Mouse (Mus musculus) heart, adult 2 months (tissue): ENCODE results near the gene Tnk2. TPM values are rescaled to one million over a fixed set of nuclear protein-coding genes. Genes with fewer than 3 reads are reported as not detected.

Experiments used
- DNase-seq, 2 experiments: peaks; one replicate each; pipeline ENCODE4 v3.0.0; 2021
- H3K27ac ChIP-seq: fragments of 200-600 bp; 2 replicates; pipeline ENCODE4 v1.8.1; 2022
- H3K27me3 ChIP-seq: fragments of 200-500 bp; 2 replicates; pipeline ENCODE4 v1.6.1; 2012; ENCODE audit warnings: mild to moderate bottlenecking, low read length, inconsistent platforms, mixed read lengths; ENCODE audit not compliant: control insufficient read depth, insufficient read depth
- H3K36me3 ChIP-seq: fragments of 200-500 bp; 2 replicates; pipeline ENCODE4 v1.6.1; 2012; ENCODE audit warnings: low read length, inconsistent platforms; ENCODE audit not compliant: control insufficient read depth, insufficient read depth
- H3K4me1 ChIP-seq: fragments of 200-500 bp; 2 replicates; pipeline ENCODE4 v1.6.1; 2011; ENCODE audit warnings: low read length; ENCODE audit not compliant: control insufficient read depth, insufficient read depth
- H3K4me3 ChIP-seq: fragments of 200-600 bp; 2 replicates; pipeline ENCODE4 v1.8.1; 2022
- H3K79me2 ChIP-seq: fragments of 200-500 bp; replicated peaks from 2 replicates; pipeline ENCODE4 v1.6.1; 2012; ENCODE audit warnings: mild to moderate bottlenecking, inconsistent platforms, low read length, moderate library complexity, mixed read lengths; ENCODE audit not compliant: control insufficient read depth, insufficient read depth
- H3K9ac ChIP-seq: fragments of 200-500 bp; 2 replicates; pipeline ENCODE4 v1.6.1; 2012; ENCODE audit warnings: low read depth, mild to moderate bottlenecking, control low read depth, inconsistent platforms, low read length, mixed read lengths
- CTCF ChIP-seq: fragments of 200-600 bp; IDR thresholded peaks from 2 replicates; pipeline ENCODE4 v1.8.1; 2022; ENCODE audit warnings: antibody characterized with exemption, mild to moderate bottlenecking, moderate library complexity
- EP300 ChIP-seq: fragments of 200-500 bp; IDR thresholded peaks from 2 replicates; pipeline ENCODE4 v1.6.1; 2011; ENCODE audit warnings: low read depth, low read length, control low read depth; ENCODE audit not compliant: insufficient read depth
- POLR2A ChIP-seq: fragments of 200-500 bp; IDR thresholded peaks from 2 replicates; pipeline ENCODE4 v1.6.1; 2011; ENCODE audit warnings: mild to moderate bottlenecking, low read depth, low read length, control low read depth; ENCODE audit not compliant: insufficient read depth
- WGBS: fragments of 180-500 bp; shearing (Covaris S2); methylation state at CpG from one replicate; pipeline ENCODE4 v1.1.7; 2018; 5-methylcytosine and 5-hydroxymethylcytosine counted together
- intact Hi-C: fragments of 180-260 bp; cut with DNase I; formaldehyde crosslinking; loops from one replicate; pipeline ENCODE4 v1.15.1; 2025
- polyA plus RNA-seq: library from polyadenylated mRNA; depleted of rRNA; stranded (reverse); fragments of >200 nt; gene quantifications from 2 replicates; pipeline ENCODE4 v1.2.3, GENCODE M21; 2012
- total RNA-seq, 2 experiments: library from RNA; stranded (reverse); gene quantifications; 2 replicates each; pipeline ENCODE4 v1.2.3; 2021

Gene Tnk2
- total and polyA plus RNA-seq, 3 experiments, result 17.8 to 37.0 (median 19.6) TPM

GRCm38 (mm10) chr16:32703312-32703912 is 59.7 kb downstream of the Tnk2 start:
- 45% methylated on average over 9 of the region's 9 CpGs for WGBS
- H3K27ac ChIP-seq, result no peak overlapping the region

GRCm38 (mm10) chr16:32705606-32706005 is 61.9 kb downstream of the Tnk2 start:
- Histone ChIP-seq H3K27me3 (no peaks in the 10 kb centered on the region), H3K79me2 (no peaks in the 10 kb centered on the region), H3K4me3 (no peak overlapping the region), H3K9ac (no peak overlapping the region), H3K27ac (no peak overlapping the region), H3K4me1 (peaks cover 1% of the 10 kb centered on the region; the same call in 1 of the 2 replicates), H3K36me3 (no peaks in the 10 kb centered on the region)
- intact Hi-C loops, result no loop called here
- TF ChIP-seq POLR2A, result no peak
- TF ChIP-seq CTCF, result 0 out of 2 replicates have a peak, but pooled peaks have one; percentile 7
- DNase-seq, result no peak
- 100% methylated on average over 3 of the region's 3 CpGs for WGBS

More at GRCm38 (mm10) chr16:32703312-32703912, 59.7 kb downstream of the Tnk2 start:
- DNase-seq, result no peak
- Histone ChIP-seq H3K4me3 (no peak overlapping the region), H3K4me1 (no peaks in the 10 kb centered on the region), H3K79me2 (no peaks in the 10 kb centered on the region), H3K36me3 (no peaks in the 10 kb centered on the region), H3K9ac (no peak overlapping the region), H3K27me3 (no peaks in the 10 kb centered on the region)
- TF ChIP-seq POLR2A (no peak), EP300 (no peak), CTCF (no peak)
- intact Hi-C loops, result no loop called here

- DNase-seq, result no peak
- Histone ChIP-seq H3K79me2 (no peaks in the 10 kb centered on the region), H3K27ac (no peak overlapping the region), H3K9ac (no peak overlapping the region), H3K36me3 (no peaks in the 10 kb centered on the region), H3K4me1 (peaks cover 4% of the 10 kb centered on the region), H3K27me3 (no peaks in the 10 kb centered on the region), H3K4me3 (no peak overlapping the region)
- no peak for TF ChIP-seq EP300
- no peak for TF ChIP-seq POLR2A
- no peak for TF ChIP-seq CTCF
- WGBS, result 46% methylated on average over 17 of the region's 17 CpGs
- intact Hi-C loops, result no loop called here
These were observed 63.6 kb downstream of the Tnk2 start for GRCm38 (mm10) chr16:32707111-32707823.

GRCm38 (mm10) chr16:32707824-32708456 is 64.3 kb downstream of the Tnk2 start:
- H3K4me3 ChIP-seq, result no peak overlapping the region
- H3K4me1 ChIP-seq, result peaks cover 4% of the 10 kb centered on the region
- H3K79me2 ChIP-seq, result no peaks in the 10 kb centered on the region
- H3K9ac ChIP-seq, result no peak overlapping the region
- no peaks in the 10 kb centered on the region for H3K36me3 ChIP-seq
- 75% methylated on average over 9 of the region's 9 CpGs for WGBS
- no peak for DNase-seq
- intact Hi-C loops, result no loop called here
- no peak for TF ChIP-seq CTCF
- TF ChIP-seq POLR2A, result no peak
- no peak for TF ChIP-seq EP300
- H3K27me3 ChIP-seq, result no peaks in the 10 kb centered on the region
- H3K27ac ChIP-seq, result no peak overlapping the region

GRCm38 (mm10) chr16:32708457-32709033 is 64.9 kb downstream of the Tnk2 start:
- Histone ChIP-seq H3K4me1 (peaks cover 4% of the 10 kb centered on the region), H3K4me3 (no peak overlapping the region), H3K79me2 (no peaks in the 10 kb centered on the region), H3K36me3 (no peaks in the 10 kb centered on the region), H3K27me3 (no peaks in the 10 kb centered on the region), H3K27ac (no peak overlapping the region), H3K9ac (no peak overlapping the region)
- intact Hi-C loops, result no loop called here
- no peak for TF ChIP-seq POLR2A
- no peak for TF ChIP-seq CTCF
- no peak for TF ChIP-seq EP300
- WGBS, result 80% methylated on average over 10 of the region's 10 CpGs
- no peak for DNase-seq

- TF ChIP-seq EP300 (no peak), POLR2A (no peak), CTCF (no peak)
- H3K4me1 ChIP-seq, result peaks cover 4% of the 10 kb centered on the region
- WGBS, result 95% methylated on average over 8 of the region's 8 CpGs
- no peaks in the 10 kb centered on the region for H3K27me3 ChIP-seq
- intact Hi-C loops, result no loop called here
- H3K9ac ChIP-seq, result no peak overlapping the region
- H3K79me2 ChIP-seq, result no peaks in the 10 kb centered on the region
- no peak overlapping the region for H3K4me3 ChIP-seq
- no peak overlapping the region for H3K27ac ChIP-seq
- no peaks in the 10 kb centered on the region for H3K36me3 ChIP-seq
- no peak for DNase-seq
These were observed 65.4 kb downstream of the Tnk2 start for GRCm38 (mm10) chr16:32709116-32709515.
